In the genomic region with DNA sequence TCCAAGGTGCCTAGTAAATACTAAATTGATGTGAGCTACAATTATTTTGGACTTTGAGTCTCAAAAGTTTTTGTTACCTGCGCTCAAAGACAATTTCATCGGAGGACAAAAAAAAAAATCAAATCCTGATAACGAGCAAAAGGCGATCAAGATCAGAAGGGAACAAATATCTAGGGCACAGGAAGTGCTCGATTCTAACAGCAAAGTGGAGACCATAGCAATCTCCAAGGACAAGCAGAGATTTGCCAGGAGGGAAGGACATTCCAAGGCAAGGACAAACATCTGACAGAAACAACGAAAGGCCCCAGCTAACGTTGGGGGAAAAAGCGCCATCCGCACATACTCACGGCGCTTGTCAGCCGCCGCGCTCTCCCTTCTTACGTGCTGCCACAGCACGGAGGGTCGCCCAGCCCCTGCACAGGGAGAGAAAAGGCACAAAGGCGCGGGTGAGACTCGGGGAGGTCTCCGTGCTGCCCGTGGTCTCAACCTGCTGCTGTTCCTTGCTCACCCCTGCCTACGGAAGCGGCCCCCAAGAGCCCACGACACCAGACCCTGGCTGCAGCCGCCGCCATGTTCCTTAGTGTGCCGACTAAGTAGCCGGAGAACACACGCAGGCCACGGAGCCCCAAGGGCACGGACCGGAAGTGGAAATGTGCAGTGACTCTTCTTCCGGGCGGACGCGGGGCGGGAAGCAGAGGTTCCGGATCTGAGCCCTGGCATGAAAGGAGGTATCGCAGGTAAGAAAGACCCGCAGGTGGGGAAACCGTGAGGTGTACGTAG, we compare ENCODE assay signal across 8 mouse cellular contexts. TPM values are rescaled to one million over a fixed set of nuclear protein-coding genes. Genes with fewer than 3 reads are reported as not detected.
A peak's percentile ranks its signal among the peaks of the same experiment; 100 is the strongest.
DNase-seq lines count a peak whose midpoint lies in the region; ATAC-seq and TF ChIP-seq lines count a peak whose summit lies in the region.

Gene Kbtbd4, plus strand, starts transcription at position 665 of the 780 bp plus-strand sequence.
Gene Ndufs3, minus strand, starts transcription at position 752 of the 780 bp plus-strand sequence.

- peak; percentile 86 for ATAC-seq in heart, embryonic 11.5 days (replicated peaks; ENCODE audit: insufficient number of reproducible peaks, low FRiP score, low TSS enrichment)
- peak; percentile 96 for ATAC-seq in kidney, embryonic 16.5 days (ENCODE audit: low FRiP score, low TSS enrichment)
- ATAC-seq in liver, embryonic 12.5 days: peak; percentile 91
- peak; percentile 93 for ATAC-seq in stomach, embryonic 15.5 days (ENCODE audit: insufficient read depth, low FRiP score, low read depth)

- peak within 1 kb of the TSS; percentile 99 for H3K9ac ChIP-seq in heart, embryonic 11.5 days (ENCODE audit: low read depth, low read length)
- peak within 1 kb of the TSS; percentile 99 for H3K9ac ChIP-seq in kidney, embryonic 16.5 days (replicated peaks; ENCODE audit: low read length)
- H3K9ac ChIP-seq in liver, embryonic 12.5 days: peak within 1 kb of the TSS; percentile 94
- peak within 1 kb of the TSS; percentile 88 for H3K9ac ChIP-seq in stomach, embryonic 15.5 days

- peaks cover 65% of the 10 kb centered on the region for H3K79me2 ChIP-seq in C2C12 (ENCODE audit: control insufficient read depth, insufficient read depth)

- peak within 1 kb of the TSS; percentile 95 for H3K27ac ChIP-seq in heart, embryonic 11.5 days (ENCODE audit: low read depth, low read length)
- peak within 1 kb of the TSS; percentile 96 for H3K27ac ChIP-seq in kidney, embryonic 16.5 days (ENCODE audit: low read length)
- peak within 1 kb of the TSS; percentile 91 for H3K27ac ChIP-seq in liver, embryonic 12.5 days
- peak within 1 kb of the TSS; percentile 94 for H3K27ac ChIP-seq in stomach, embryonic 15.5 days

- peak; percentile 48; the same call in 1 of the 2 replicates for TF ChIP-seq POLR2A in brain, embryonic 14.5 days (IDR thresholded peaks at IDR 0.05; ENCODE audit: borderline replicate concordance, extremely low read depth, insufficient read depth, insufficient read length, poor library complexity, severe bottlenecking)

- peak; percentile 97 for DNase-seq in brain, embryonic 14.5 days (ENCODE audit: low read depth)
- DNase-seq in natural killer cell, adult 2 months (ENCODE audit: low spot score in 2 of 2): peak; percentile 82 to 87

- H3K4me1 ChIP-seq in erythroblast, embryonic 14.5 days (ENCODE audit: control insufficient read depth): peaks cover 55% of the 10 kb centered on the region
- H3K4me1 ChIP-seq in heart, embryonic 11.5 days (ENCODE audit: control insufficient read depth, insufficient read depth, low read length): peaks cover 15% of the 10 kb centered on the region
- peaks cover 16% of the 10 kb centered on the region for H3K4me1 ChIP-seq in kidney, embryonic 16.5 days (ENCODE audit: insufficient read depth, low read length)
- H3K4me1 ChIP-seq in liver, embryonic 12.5 days: peaks cover 40% of the 10 kb centered on the region
- H3K4me1 ChIP-seq in stomach, embryonic 15.5 days: peaks cover 15% of the 10 kb centered on the region; the same call in 1 of the 2 replicates

- H3K27me3 ChIP-seq in C2C12 (ENCODE audit: control insufficient read depth, insufficient read depth, insufficient read length): no peaks in the 10 kb centered on the region
- no peaks in the 10 kb centered on the region for H3K27me3 ChIP-seq in erythroblast, embryonic 14.5 days (ENCODE audit: control insufficient read depth)
- no peaks in the 10 kb centered on the region for H3K27me3 ChIP-seq in heart, embryonic 11.5 days (ENCODE audit: control insufficient read depth, insufficient read depth, low read length)
- no peaks in the 10 kb centered on the region for H3K27me3 ChIP-seq in kidney, embryonic 16.5 days (ENCODE audit: insufficient read depth, low read length)
- H3K27me3 ChIP-seq in liver, embryonic 12.5 days (replicated peaks): no peaks in the 10 kb centered on the region
- no peaks in the 10 kb centered on the region for H3K27me3 ChIP-seq in stomach, embryonic 15.5 days (replicated peaks)

- peak within 1 kb of the TSS; percentile 81 for H3ac ChIP-seq in C2C12 (ENCODE audit: control insufficient read depth, insufficient read length, low read depth)

- H3K9me3 ChIP-seq in erythroblast, embryonic 14.5 days (ENCODE audit: control insufficient read depth, low read length): no peaks in the 10 kb centered on the region
- no peaks in the 10 kb centered on the region for H3K9me3 ChIP-seq in heart, embryonic 11.5 days (replicated peaks; ENCODE audit: control insufficient read depth, low read length)
- H3K9me3 ChIP-seq in kidney, embryonic 16.5 days (ENCODE audit: low read length): no peaks in the 10 kb centered on the region
- no peaks in the 10 kb centered on the region for H3K9me3 ChIP-seq in liver, embryonic 12.5 days (replicated peaks)
- no peaks in the 10 kb centered on the region for H3K9me3 ChIP-seq in stomach, embryonic 15.5 days

- H3K4me3 ChIP-seq in C2C12 (ENCODE audit: insufficient read depth, poor library complexity, severe bottlenecking): peak within 1 kb of the TSS; percentile 91
- H3K4me3 ChIP-seq in erythroblast, embryonic 14.5 days (replicated peaks): peak within 1 kb of the TSS; percentile 94
- H3K4me3 ChIP-seq in heart, embryonic 11.5 days (ENCODE audit: low read depth, low read length): peak within 1 kb of the TSS; percentile 97
- peak within 1 kb of the TSS; percentile 97 for H3K4me3 ChIP-seq in kidney, embryonic 16.5 days (ENCODE audit: low read length)
- peak within 1 kb of the TSS; percentile 88 for H3K4me3 ChIP-seq in liver, embryonic 12.5 days
- H3K4me3 ChIP-seq in stomach, embryonic 15.5 days (replicated peaks): peak within 1 kb of the TSS; percentile 97

- peaks cover 62% of the 10 kb centered on the region for H3K36me3 ChIP-seq in C2C12 (ENCODE audit: control insufficient read depth, insufficient read depth)
- H3K36me3 ChIP-seq in erythroblast, embryonic 14.5 days (ENCODE audit: control insufficient read depth): peaks cover 72% of the 10 kb centered on the region
- peaks cover 9% of the 10 kb centered on the region; the same call in 1 of the 2 replicates for H3K36me3 ChIP-seq in heart, embryonic 11.5 days (ENCODE audit: control insufficient read depth, insufficient read depth, low read length)
- H3K36me3 ChIP-seq in kidney, embryonic 16.5 days (ENCODE audit: insufficient read depth, low read length): peaks cover 32% of the 10 kb centered on the region
- peaks cover 71% of the 10 kb centered on the region for H3K36me3 ChIP-seq in liver, embryonic 12.5 days
- peaks cover 17% of the 10 kb centered on the region for H3K36me3 ChIP-seq in stomach, embryonic 15.5 days

- under 1% methylated on average over 43 of the region's 43 CpGs for WGBS in heart, embryonic 11.5 days (ENCODE audit: insufficient replicate concordance)
- under 1% methylated on average over 40 of the region's 43 CpGs for WGBS in kidney, embryonic 16.5 days
- under 1% methylated on average over 43 of the region's 43 CpGs for WGBS in liver, embryonic 12.5 days (ENCODE audit: insufficient replicate concordance)
- WGBS in stomach, embryonic 15.5 days: under 1% methylated on average over 43 of the region's 43 CpGs

- peaks cover 30% of the 10 kb centered on the region for H3K79me3 ChIP-seq in C2C12 (ENCODE audit: low read depth)

- H3K4me2 ChIP-seq in heart, embryonic 11.5 days: peak within 1 kb of the TSS; percentile 80
- H3K4me2 ChIP-seq in kidney, embryonic 16.5 days (replicated peaks; ENCODE audit: low read depth, low read length): peak within 1 kb of the TSS; percentile 83
- H3K4me2 ChIP-seq in liver, embryonic 12.5 days: peak within 1 kb of the TSS; percentile 83
- H3K4me2 ChIP-seq in stomach, embryonic 15.5 days: peak within 1 kb of the TSS; percentile 63

- TF ChIP-seq CTCF in C2C12 (IDR thresholded peaks at IDR 0.05; ENCODE audit: control insufficient read depth, insufficient read depth, insufficient read length): no peak
- TF ChIP-seq CTCF in brain, embryonic 14.5 days (IDR thresholded peaks at IDR 0.05; ENCODE audit: borderline replicate concordance, extremely low read depth, insufficient read depth, insufficient read length): no peak

TF ChIP-seq in C2C12, 6 proteins besides CTCF, POLR2A, EP300 and RAD21:
- TF ChIP-seq MAX (IDR thresholded peaks at IDR 0.05): peak; percentile 90
- no peak for TF ChIP-seq MYOG (IDR thresholded peaks at IDR 0.05; ENCODE audit: control insufficient read depth, extremely low read depth, insufficient read length)

RNA-seq across cellular contexts. Expression of gene Kbtbd4, which starts in this region (rescaled TPM):
- polyA plus RNA-seq in C2C12 (2012; fragmentation: generic; extraction: Trizol): 17.3 TPM
- 42.3 and 44.8 TPM in 2 replicates for polyA plus RNA-seq in brain, embryonic 14.5 days (2012; rRNA removed)
- polyA plus RNA-seq in erythroblast, embryonic 14.5 days (2012): 0.30 and 0.53 TPM in 2 replicates
- 26.2 and 31.5 TPM in 2 replicates for polyA plus RNA-seq in heart, embryonic 11.5 days (2014; fragmentation: Nextera tagmentation; extraction: Ambion mirVana)
- 46.8 and 50.2 TPM in 2 replicates for polyA plus RNA-seq in kidney, embryonic 16.5 days (2015; fragmentation: Nextera tagmentation; extraction: Ambion mirVana)
- polyA plus RNA-seq in liver, embryonic 12.5 days (2016; fragmentation: Nextera tagmentation; extraction: Ambion mirVana): 22.6 and 26.0 TPM in 2 replicates
- polyA plus RNA-seq in stomach, embryonic 15.5 days (2015; fragmentation: Nextera tagmentation; extraction: Ambion mirVana): 27.4 and 29.3 TPM in 2 replicates

RNA-seq across cellular contexts. Expression of gene Ndufs3, which starts in this region (rescaled TPM):
- 150 TPM for polyA plus RNA-seq in C2C12 (2012; fragmentation: generic; extraction: Trizol)
- polyA plus RNA-seq in brain, embryonic 14.5 days (2012; rRNA removed): 144 and 185 TPM in 2 replicates
- 9.7 and 11.4 TPM in 2 replicates for polyA plus RNA-seq in erythroblast, embryonic 14.5 days (2012)
- polyA plus RNA-seq in heart, embryonic 11.5 days (2014; fragmentation: Nextera tagmentation; extraction: Ambion mirVana): 331 and 358 TPM in 2 replicates
- polyA plus RNA-seq in kidney, embryonic 16.5 days (2015; fragmentation: Nextera tagmentation; extraction: Ambion mirVana): 246 and 251 TPM in 2 replicates
- 171 and 177 TPM in 2 replicates for polyA plus RNA-seq in liver, embryonic 12.5 days (2016; fragmentation: Nextera tagmentation; extraction: Ambion mirVana)
- polyA plus RNA-seq in stomach, embryonic 15.5 days (2015; fragmentation: Nextera tagmentation; extraction: Ambion mirVana): 211 and 241 TPM in 2 replicates

Comparison
In these comparisons a context has a peak if more than half of its experiments do, and no peak if none do; other contexts are left out.
1. Peak in every context shown above with its lines: DNase-seq, ATAC-seq, H3K4me3 ChIP-seq and H3K27ac ChIP-seq.
2. RNA of gene Kbtbd4 (polyA plus RNA-seq): 46.8 to 50.2 TPM in kidney, embryonic 16.5 days, 42.3 to 44.8 TPM in brain, embryonic 14.5 days, 27.4 to 29.3 TPM in stomach, embryonic 15.5 days, 26.2 to 31.5 TPM in heart, embryonic 11.5 days, 22.6 to 26.0 TPM in liver, embryonic 12.5 days and 17.3 TPM in C2C12 (single experiment); 0.30 to 0.53 TPM in erythroblast, embryonic 14.5 days; every median in the first group is over 10 times any median in the second.
3. RNA of gene Ndufs3 (polyA plus RNA-seq): 331 to 358 TPM in heart, embryonic 11.5 days, 246 to 251 TPM in kidney, embryonic 16.5 days, 211 to 241 TPM in stomach, embryonic 15.5 days, 171 to 177 TPM in liver, embryonic 12.5 days, 150 TPM in C2C12 (single experiment) and 144 to 185 TPM in brain, embryonic 14.5 days; 9.7 to 11.4 TPM in erythroblast, embryonic 14.5 days; every median in the first group is over 10 times any median in the second.